ENCODE assay signal across 10 mouse cellular contexts in genomic region chr9:114560771-114561670, GRCm38 (mm10). TPM values are rescaled to one million over a fixed set of nuclear protein-coding genes. Genes with fewer than 3 reads are reported as not detected.
DNase-seq lines count a peak whose midpoint lies in the region; ATAC-seq lines count a peak whose summit lies in the region.
"Had no signal": no experiment of that assay in that cellular context is flagged by ENCODE, and none has a peak within 500 bp of the region (broad histone marks: within the 10 kb centered on the region; RNA-seq: fewer than 3 reads in every experiment).

No protein-coding gene starts in this region.

- 6% methylated on average over 36 of the region's 36 CpGs for WGBS in heart, embryonic 15.5 days
- WGBS in embryonic facial prominence, embryonic 14.5 days = 4% methylated on average over 36 of the region's 36 CpGs
- 2% methylated on average over 36 of the region's 36 CpGs for WGBS in limb, embryonic 13.5 days
- under 1% methylated on average over 36 of the region's 36 CpGs for WGBS in neural tube, embryonic 14.5 days

- H3K9me3 ChIP-seq in heart, embryonic 15.5 days (replicated peaks) = no peaks in the 10 kb centered on the region
- no peaks in the 10 kb centered on the region for H3K9me3 ChIP-seq in embryonic facial prominence, embryonic 14.5 days (ENCODE audit: control insufficient read depth, low read length)
- no peaks in the 10 kb centered on the region for H3K9me3 ChIP-seq in limb, embryonic 13.5 days
- H3K9me3 ChIP-seq in neural tube, embryonic 14.5 days (ENCODE audit: control insufficient read depth, low read length) = no peaks in the 10 kb centered on the region

- no peak overlapping the region for H3K9ac ChIP-seq in heart, embryonic 15.5 days
- H3K9ac ChIP-seq in embryonic facial prominence, embryonic 14.5 days (ENCODE audit: low read depth, low read length) = 0 out of 2 replicates have a peak overlapping the region, but pooled peaks have one; percentile 6
- H3K9ac ChIP-seq in limb, embryonic 13.5 days = peak overlapping the region; percentile 53
- no peak overlapping the region for H3K9ac ChIP-seq in neural tube, embryonic 14.5 days (replicated peaks; ENCODE audit: low read depth, low read length)

- H3K4me1 ChIP-seq in heart, embryonic 15.5 days (replicated peaks) = peaks cover 35% of the 10 kb centered on the region
- peaks cover 3% of the 10 kb centered on the region; the same call in 1 of the 2 replicates for H3K4me1 ChIP-seq in embryonic facial prominence, embryonic 14.5 days (ENCODE audit: control insufficient read depth, insufficient read depth, low read length)
- H3K4me1 ChIP-seq in limb, embryonic 13.5 days = peaks cover 46% of the 10 kb centered on the region
- peaks cover 16% of the 10 kb centered on the region; the same call in 1 of the 2 replicates for H3K4me1 ChIP-seq in neural tube, embryonic 14.5 days (ENCODE audit: control insufficient read depth, insufficient read depth, low read length)

- no peak overlapping the region for H3K27ac ChIP-seq in heart, embryonic 15.5 days
- H3K27ac ChIP-seq in embryonic facial prominence, embryonic 14.5 days (replicated peaks; ENCODE audit: low read depth, low read length) = no peak overlapping the region
- no peak overlapping the region for H3K27ac ChIP-seq in limb, embryonic 13.5 days
- no peak overlapping the region for H3K27ac ChIP-seq in neural tube, embryonic 14.5 days (ENCODE audit: low read depth, low read length)

- no peak for DNase-seq in heart, adult 8-10 months (ENCODE audit: low spot score)
- DNase-seq in embryonic facial prominence, embryonic 14.5 days (ENCODE audit: low spot score) = no peak
- DNase-seq in thymus, adult 18-20 months = no peak
- DNase-seq in left cerebral cortex, postnatal 10 days (ENCODE audit: extremely low spot score in 1 of 2, low spot score in 2 of 2) = no peak
- DNase-seq in adrenal gland, adult (ENCODE audit: inconsistent age in 2 of 2, low spot score in 1 of 2) = no peak
- DNase-seq: adrenal gland, postnatal 14 days; kidney, adult 18-20 months had no signal

- peaks cover 79% of the 10 kb centered on the region for H3K27me3 ChIP-seq in heart, embryonic 15.5 days
- H3K27me3 ChIP-seq in embryonic facial prominence, embryonic 14.5 days (replicated peaks; ENCODE audit: control insufficient read depth, insufficient read depth, low read length) = peaks cover 64% of the 10 kb centered on the region
- peaks cover 36% of the 10 kb centered on the region for H3K27me3 ChIP-seq in limb, embryonic 13.5 days
- peaks cover 19% of the 10 kb centered on the region for H3K27me3 ChIP-seq in neural tube, embryonic 14.5 days (ENCODE audit: control insufficient read depth, insufficient read depth, low read length)

- peak overlapping the region; percentile 98 for H3K4me2 ChIP-seq in heart, embryonic 15.5 days
- H3K4me2 ChIP-seq in embryonic facial prominence, embryonic 14.5 days (ENCODE audit: low read depth, low read length) = peak overlapping the region; percentile 95
- H3K4me2 ChIP-seq in limb, embryonic 13.5 days (replicated peaks) = peak overlapping the region; percentile 93
- peak overlapping the region; percentile 79 for H3K4me2 ChIP-seq in neural tube, embryonic 14.5 days (ENCODE audit: low read depth, low read length)

- ATAC-seq in heart, embryonic 15.5 days (replicated peaks; ENCODE audit: insufficient number of reproducible peaks, insufficient read depth, low FRiP score, low read depth) = no peak
- ATAC-seq in embryonic facial prominence, embryonic 14.5 days (ENCODE audit: low read depth) = no peak
- ATAC-seq in limb, embryonic 13.5 days (ENCODE audit: low FRiP score, low read depth) = no peak
- ATAC-seq in neural tube, embryonic 14.5 days (ENCODE audit: low read depth) = no peak

- no peaks in the 10 kb centered on the region for H3K36me3 ChIP-seq in heart, embryonic 15.5 days
- no peaks in the 10 kb centered on the region for H3K36me3 ChIP-seq in embryonic facial prominence, embryonic 14.5 days (ENCODE audit: control insufficient read depth, insufficient read depth, low read length)
- no peaks in the 10 kb centered on the region for H3K36me3 ChIP-seq in limb, embryonic 13.5 days
- H3K36me3 ChIP-seq in neural tube, embryonic 14.5 days (ENCODE audit: control insufficient read depth, insufficient read depth, low read length) = no peaks in the 10 kb centered on the region

- H3K4me3 ChIP-seq in heart, embryonic 15.5 days = peak overlapping the region; percentile 61
- peak overlapping the region; percentile 25 for H3K4me3 ChIP-seq in embryonic facial prominence, embryonic 14.5 days (ENCODE audit: low read depth, low read length)
- H3K4me3 ChIP-seq in limb, embryonic 13.5 days = peak overlapping the region; percentile 68
- H3K4me3 ChIP-seq in neural tube, embryonic 14.5 days (ENCODE audit: low read depth, low read length) = peak overlapping the region; percentile 58

- intact Hi-C loops in left cerebral cortex, postnatal 10 days (cut with DNase I) = no loop called here

RNA-seq across cellular contexts. Expression of gene Trim71, which starts 3.1 kb away (rescaled TPM):
- 0.05 and 0.10 TPM in 2 replicates for polyA plus RNA-seq in heart, embryonic 15.5 days (2015; fragmentation: Nextera tagmentation; extraction: Ambion mirVana)
- total RNA-seq in heart, adult 8-10 months (2022) = not detected
- 0.06 and 0.13 TPM in 2 replicates for polyA plus RNA-seq in embryonic facial prominence, embryonic 14.5 days (2014; fragmentation: Nextera tagmentation; extraction: Ambion mirVana)
- 0.62 and 0.91 TPM in 2 replicates for polyA plus RNA-seq in limb, embryonic 13.5 days (2015; fragmentation: Nextera tagmentation; extraction: Ambion mirVana)
- polyA plus RNA-seq in neural tube, embryonic 14.5 days (2014; fragmentation: Nextera tagmentation; extraction: Ambion mirVana) = 0.28 and 0.32 TPM in 2 replicates
- under 1 TPM; 0.26 TPM for total RNA-seq in left cerebral cortex, postnatal 10 days (2021)

RNA-seq across cellular contexts. Expression of gene C130032M10Rik, which starts 45.5 kb away (rescaled TPM):
- polyA plus RNA-seq in heart, embryonic 15.5 days (2015; fragmentation: Nextera tagmentation; extraction: Ambion mirVana) = 1.3 and 1.7 TPM in 2 replicates
- total RNA-seq in heart, adult 8-10 months (2022) = not detected
- 1.3 and 1.4 TPM in 2 replicates for polyA plus RNA-seq in embryonic facial prominence, embryonic 14.5 days (2014; fragmentation: Nextera tagmentation; extraction: Ambion mirVana)
- 0.37 and 0.42 TPM in 2 replicates for polyA plus RNA-seq in limb, embryonic 13.5 days (2015; fragmentation: Nextera tagmentation; extraction: Ambion mirVana)
- not detected in 2 replicates for polyA plus RNA-seq in neural tube, embryonic 14.5 days (2014; fragmentation: Nextera tagmentation; extraction: Ambion mirVana)
- not detected for total RNA-seq in left cerebral cortex, postnatal 10 days (2021)
- total RNA-seq: adrenal gland, postnatal 14 days had no signal

RNA-seq across cellular contexts. Expression of gene Ccr4, which starts 56.3 kb away (rescaled TPM):
- 0.57 TPM in 1 of 2 replicates, not detected in the other for polyA plus RNA-seq in heart, embryonic 15.5 days (2015; fragmentation: Nextera tagmentation; extraction: Ambion mirVana)
- not detected for total RNA-seq in heart, adult 8-10 months (2022)
- 0.75 and 1.1 TPM in 2 replicates for polyA plus RNA-seq in embryonic facial prominence, embryonic 14.5 days (2014; fragmentation: Nextera tagmentation; extraction: Ambion mirVana)
- polyA plus RNA-seq in limb, embryonic 13.5 days (2015; fragmentation: Nextera tagmentation; extraction: Ambion mirVana) = not detected in 2 replicates
- polyA plus RNA-seq in neural tube, embryonic 14.5 days (2014; fragmentation: Nextera tagmentation; extraction: Ambion mirVana) = not detected in 2 replicates
- total RNA-seq in left cerebral cortex, postnatal 10 days (2021) = not detected
- total RNA-seq: adrenal gland, postnatal 14 days had no signal

Comparison
In these comparisons a context has a peak if more than half of its experiments do, and no peak if none do; other contexts are left out.
1. H3K9ac ChIP-seq: peak in embryonic facial prominence, embryonic 14.5 days (single experiment) and limb, embryonic 13.5 days (single experiment); none in heart, embryonic 15.5 days (single experiment) and neural tube, embryonic 14.5 days (single experiment).
2. Peak in every context shown above with its lines, with median percentiles within 50 percentile points of each other: H3K4me2 ChIP-seq and H3K4me3 ChIP-seq.